Mouse (Mus musculus): ENCODE results near the gene Rhd.

Gene Rhd

GRCm38 (mm10) chr4:134911406-134911805 lies 47.1 kb downstream of the Rhd start:
- DNase-seq (ENCODE audit: low read depth, low spot score), result peak; percentile 46

DNA sequence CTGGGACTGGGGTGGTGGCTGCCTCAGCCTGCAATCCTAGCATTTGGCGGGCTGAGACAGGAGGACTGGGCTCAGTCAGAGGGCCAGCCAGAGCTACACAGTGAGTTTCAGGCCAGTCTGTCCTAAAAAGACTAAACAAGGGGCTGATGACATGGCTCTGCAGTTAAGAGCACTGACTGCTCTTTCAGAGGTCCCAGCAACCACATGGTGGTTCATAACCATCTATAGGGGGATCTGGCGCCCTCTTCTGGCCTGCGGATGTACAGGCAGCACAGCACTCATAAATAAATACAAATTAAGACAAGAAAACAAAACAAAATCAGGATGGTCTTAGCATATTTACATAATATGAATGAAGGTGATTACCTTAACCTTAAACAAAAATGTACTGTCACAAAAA lies 49.1 kb downstream of the Rhd start:
- peak; percentile 87 for DNase-seq (ENCODE audit: low read depth, low spot score)

GRCm38 (mm10) chr4:134914122-134914863 lies 50.0 kb downstream of the Rhd start:
- DNase-seq (ENCODE audit: low read depth, low spot score), result no peak

DNA sequence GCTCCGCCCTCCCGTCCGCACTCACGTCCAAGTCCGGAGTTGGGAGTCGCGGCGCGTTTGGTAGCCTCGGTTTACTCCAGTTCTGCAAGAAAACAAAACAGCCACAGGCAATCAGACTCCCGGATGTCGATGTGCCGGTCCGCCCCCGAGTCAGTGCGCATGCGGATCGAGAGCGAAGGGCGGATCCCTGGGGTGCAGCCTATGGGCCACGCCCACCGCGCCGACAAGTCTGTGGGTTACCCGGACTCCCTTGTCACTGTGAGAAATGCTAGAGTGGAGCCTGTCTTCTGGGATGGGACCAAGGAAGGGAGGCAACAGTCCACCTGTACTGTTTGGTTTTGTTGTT lies 50.5 kb downstream of the Rhd start, which contains the start of gene Tmem50a:
TSS of gene Tmem50a (minus strand) at position 161 of the 346 bp plus-strand sequence.
- DNase-seq (ENCODE audit: low read depth, low spot score), result peak; percentile 97

DNA sequence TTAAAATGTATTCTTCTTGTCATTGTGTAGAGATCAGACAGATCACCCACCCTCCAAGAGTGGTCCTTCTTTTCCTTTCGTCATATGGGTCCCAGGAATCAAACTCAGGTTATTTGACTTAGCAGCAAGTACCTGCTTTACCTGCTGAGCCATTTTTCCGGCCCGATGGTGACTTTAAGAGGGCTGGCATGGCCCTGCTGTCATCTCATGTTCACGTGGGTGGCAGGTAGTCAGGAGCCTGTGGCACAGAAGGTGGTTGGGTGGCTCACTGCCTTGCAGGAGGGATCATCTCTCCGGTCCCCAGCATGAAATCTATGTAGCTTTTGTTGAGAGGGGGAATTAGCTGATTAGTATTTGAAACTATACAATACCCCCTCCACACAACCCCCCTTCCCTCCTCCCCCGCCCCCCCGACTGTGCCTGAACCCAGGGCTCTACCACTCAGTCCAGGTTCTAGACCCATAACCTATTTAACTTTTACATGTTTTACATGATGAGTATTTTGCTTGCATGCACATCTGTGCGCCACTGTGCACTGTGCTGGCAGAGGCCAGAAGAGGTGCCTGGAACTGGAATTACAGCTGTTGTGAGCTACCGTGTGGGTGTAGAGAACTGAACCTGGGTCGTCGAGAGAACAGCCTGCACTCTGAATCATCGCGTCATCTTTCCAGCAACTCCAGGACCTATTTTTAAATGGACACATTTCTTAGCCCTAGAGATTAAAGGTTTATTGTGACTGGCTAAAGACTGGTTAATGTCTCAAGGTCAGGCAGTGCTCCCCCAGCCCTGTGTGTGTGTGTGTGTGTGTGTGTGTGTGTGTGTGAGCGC lies 51.1 kb downstream of the Rhd start:
- no peak for DNase-seq (ENCODE audit: low read depth, low spot score)

DNA sequence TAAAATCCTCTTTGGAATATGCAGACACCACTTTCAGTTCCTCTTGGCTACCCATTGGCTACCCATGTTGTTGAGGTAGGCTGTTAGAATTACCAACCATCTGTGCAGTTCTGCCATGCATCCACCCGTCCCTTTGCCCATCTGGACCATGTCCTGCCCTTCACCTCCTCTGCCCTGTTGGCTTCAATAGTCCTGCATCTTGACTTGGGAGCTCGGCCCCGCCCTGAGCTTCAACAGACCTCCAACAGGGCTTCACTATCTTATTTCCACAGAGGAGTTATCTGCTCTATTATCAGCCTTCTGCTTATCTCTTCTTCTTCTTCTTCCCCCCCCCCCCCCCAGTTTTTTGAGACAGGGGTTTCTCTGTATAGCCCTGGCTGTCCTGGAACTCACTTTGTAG lies 52.9 kb downstream of the Rhd start:
- no peak for DNase-seq (ENCODE audit: low read depth, low spot score)

DNA sequence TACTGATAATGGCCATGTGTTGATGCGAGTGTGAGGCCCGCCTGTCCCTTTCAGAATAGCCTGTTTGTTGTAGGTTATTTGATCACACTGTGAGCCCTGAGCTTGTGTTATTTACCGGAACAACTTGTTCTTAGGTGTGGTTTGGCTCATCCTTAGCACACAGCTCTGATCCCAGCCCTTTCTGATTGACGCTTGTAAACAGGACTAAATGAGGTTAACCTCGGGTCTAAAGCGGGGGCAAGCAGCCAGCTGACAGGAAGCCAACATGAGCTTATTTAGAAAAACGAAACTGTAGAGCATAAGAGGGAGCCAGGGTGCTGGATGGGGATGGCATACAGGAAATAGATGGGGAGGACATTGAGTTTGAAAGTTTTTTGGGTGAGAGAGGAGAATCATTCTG lies 54.0 kb downstream of the Rhd start:
- no peak for DNase-seq (ENCODE audit: low read depth, low spot score)

- peak; percentile 70 for DNase-seq (ENCODE audit: low read depth, low spot score)
Observed at GRCm38 (mm10) chr4:134919733-134920540, 55.6 kb downstream of the Rhd start.

DNA sequence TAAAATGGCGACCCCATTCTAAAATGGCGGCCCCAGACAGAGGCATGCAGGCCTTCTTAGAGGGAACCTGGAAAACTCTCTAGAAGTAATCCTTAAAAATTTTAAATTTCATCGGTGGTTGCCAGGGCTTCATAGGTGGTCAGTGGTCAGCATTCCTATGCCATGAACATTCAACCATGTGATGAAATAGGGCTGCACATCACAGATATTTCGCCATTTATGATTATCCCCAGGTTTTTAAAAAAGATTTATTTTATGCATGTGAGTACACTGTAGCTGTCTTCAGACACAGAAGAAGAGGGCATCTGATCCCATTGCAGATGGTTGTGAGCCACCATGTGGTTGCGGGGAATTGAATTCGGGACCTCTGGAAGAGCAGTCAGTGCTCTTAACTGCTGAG lies 56.3 kb downstream of the Rhd start:
- no peak for DNase-seq (ENCODE audit: low read depth, low spot score)

DNA sequence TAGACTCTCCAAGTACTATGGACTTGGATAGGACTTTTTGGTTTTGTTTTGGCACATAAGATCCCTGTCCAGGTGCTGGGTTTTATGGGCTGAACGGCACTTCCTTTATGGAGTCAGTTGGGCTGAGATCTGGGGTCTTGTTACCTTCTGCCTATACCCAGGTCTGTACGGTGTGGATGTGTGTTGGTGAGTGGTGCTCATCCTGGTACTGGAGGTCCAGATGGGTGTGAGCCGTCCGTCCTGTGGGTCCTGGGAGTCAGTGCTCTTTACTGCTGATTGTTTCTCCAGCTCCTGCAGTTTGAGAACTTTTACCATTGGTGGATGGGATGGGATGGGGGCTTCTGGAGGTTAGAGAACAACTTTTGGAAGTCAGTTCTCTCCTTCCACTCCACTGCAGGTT lies 57.4 kb downstream of the Rhd start:
- DNase-seq (ENCODE audit: low read depth, low spot score), result no peak

DNA sequence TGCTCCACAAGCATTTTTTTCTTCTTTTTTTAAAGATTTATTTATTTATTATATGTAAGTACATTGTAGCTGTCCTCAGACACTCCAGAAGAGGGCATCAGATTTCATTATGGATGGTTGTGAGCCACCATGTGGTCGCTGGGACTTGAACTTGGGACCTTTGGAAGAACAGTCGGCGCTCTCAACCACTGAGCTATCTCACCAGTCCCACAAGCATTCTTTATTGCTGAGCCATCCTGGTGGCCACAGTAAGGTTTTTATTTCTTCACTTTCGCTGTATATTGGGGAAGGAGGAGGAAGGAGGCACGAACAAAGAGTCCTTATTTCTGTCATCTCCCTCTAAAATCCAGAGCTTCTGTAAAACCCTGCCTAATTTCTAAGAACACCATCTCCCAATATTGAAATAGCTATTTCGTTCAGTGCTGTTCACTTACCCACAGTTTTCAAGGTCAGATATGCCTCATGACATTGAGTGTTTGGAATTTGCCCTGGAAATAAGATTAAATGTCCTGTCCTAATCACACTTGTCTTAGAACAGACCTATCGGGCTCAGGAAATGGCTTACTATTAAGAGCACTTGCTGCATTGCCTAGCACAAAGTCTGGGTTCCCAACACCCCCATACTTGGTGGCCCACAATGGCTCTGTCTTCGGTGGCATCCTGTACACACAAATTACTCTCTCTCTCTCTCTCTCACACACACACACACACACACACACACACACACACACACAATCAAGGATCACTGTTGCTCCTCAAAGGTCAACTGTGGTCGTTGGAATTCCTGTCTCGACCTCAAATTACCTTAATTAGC lies 58.0 kb downstream of the Rhd start:
- no peak for DNase-seq (ENCODE audit: low read depth, low spot score)

GRCm38 (mm10) chr4:134922925-134923244 lies 58.5 kb downstream of the Rhd start:
- peak; percentile 77 for DNase-seq (ENCODE audit: low read depth, low spot score)

DNA sequence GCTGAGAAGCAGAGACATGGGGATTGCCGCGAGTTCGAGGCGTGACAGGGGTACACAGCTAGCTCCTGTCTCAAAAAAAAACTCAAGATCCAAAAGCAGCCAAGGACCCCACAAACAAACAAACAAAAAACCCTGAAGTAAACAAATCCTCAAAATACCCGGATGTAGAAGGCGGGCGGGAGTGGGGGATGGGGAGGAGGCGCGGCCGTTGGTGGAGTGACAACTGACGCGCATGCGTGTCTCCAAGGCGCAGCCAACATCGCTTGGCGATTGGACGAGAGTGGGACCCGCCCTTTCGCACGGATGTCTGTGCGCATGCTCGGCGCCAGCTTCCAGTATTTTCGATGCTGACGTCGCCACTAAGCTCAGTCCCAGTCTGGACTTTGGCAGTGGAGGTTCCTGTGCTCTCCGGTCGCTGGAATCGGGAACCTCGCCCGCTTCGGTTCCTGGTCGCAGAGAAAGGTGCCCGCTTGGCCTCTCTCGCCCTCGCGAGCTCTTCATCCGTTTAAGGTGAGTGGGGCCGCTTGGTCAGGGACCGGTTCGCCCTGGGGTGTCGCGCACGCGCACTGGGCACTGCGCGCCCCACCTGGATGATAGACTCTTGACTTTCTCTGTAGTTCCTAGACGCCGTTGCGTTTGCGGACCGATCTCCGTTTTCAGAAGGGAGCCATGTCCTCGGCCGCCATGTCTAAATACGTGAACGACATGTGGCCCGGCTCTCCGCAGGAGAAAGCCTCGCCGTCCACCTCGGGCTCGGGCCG lies 59.1 kb downstream of the Rhd start, which contains the start of gene Rsrp1:
TSS of gene Rsrp1 (plus strand) at position 335 of the 761 bp plus-strand sequence.
- peak; percentile 99 for DNase-seq (ENCODE audit: low read depth, low spot score)

GRCm38 (mm10) chr4:134924019-134924741 lies 59.8 kb downstream of the Rhd start:
- peak; percentile 78 for DNase-seq (ENCODE audit: low read depth, low spot score)

DNA sequence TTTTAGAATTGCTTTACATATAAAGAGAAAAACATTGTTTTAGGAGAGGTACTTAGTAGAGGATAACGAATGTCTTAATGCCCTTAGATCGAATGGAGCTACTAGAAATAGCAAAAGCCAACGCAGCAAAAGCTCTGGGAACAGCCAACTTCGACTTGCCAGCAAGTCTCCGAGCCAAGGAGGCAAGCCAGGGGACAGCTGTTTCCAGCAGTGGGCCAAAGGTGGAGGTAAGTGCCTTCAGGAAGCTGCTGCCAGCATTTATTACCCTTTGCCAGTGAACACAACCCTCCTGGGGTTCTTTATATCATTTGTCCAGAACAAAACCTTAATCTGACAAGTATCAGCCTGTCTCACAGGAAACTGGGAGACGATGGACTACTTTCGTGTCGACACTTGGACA lies 60.9 kb downstream of the Rhd start:
- no peak for DNase-seq (ENCODE audit: low read depth, low spot score)

DNA sequence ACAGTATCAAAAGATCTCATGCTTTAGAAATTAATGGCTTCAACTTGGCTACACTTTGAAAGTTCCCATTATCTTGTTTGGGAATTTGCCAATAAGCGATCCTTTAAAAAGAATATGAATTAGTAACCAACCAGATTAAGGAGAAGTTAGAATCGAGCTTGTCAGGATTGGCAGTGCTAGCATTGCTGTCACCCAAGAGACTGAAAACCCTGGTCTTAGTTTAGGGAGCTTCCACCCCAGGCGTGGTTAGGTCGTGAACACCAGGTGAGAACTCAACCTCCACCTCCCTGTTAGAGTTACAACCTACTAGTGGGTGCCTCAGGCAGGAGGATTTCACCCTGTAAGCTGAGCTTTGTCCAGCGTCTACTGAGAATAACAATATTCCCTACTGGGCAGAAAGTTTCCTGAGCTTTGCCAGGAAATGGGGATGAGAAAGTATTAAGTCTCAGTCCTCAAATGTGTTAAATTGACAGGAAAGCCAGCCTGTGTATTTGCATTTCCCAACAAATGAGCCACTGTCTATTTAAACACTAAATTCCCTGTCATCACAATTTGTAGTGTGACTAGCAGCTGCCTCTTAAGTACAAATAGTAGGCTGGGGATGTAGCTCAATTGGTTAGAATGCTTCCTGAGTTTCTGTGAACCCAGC lies 63.6 kb downstream of the Rhd start:
- DNase-seq (ENCODE audit: low read depth, low spot score), result peak; percentile 31

DNA sequence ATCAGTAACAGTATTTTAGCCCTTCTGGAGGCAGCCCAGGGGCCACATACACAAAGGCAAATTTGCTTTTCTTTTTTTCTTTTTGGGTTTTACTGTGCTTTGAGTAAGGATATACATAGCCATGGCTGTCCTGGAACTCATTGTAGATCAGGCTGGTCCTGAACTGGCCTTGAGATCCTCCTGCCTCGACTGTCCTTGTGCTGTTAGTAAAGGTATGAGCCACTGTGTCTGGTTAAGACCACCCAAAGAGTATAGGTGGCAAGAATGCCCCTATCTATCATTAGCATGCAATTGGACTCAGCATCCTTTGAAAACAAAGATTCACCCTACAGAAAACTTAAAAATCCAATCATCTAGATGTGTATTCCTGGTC lies 64.1 kb downstream of the Rhd start:
- no peak for DNase-seq (ENCODE audit: low read depth, low spot score)

- DNase-seq (ENCODE audit: low read depth, low spot score), result no peak
Observed at GRCm38 (mm10) chr4:134929536-134929935, 65.2 kb downstream of the Rhd start.

DNA sequence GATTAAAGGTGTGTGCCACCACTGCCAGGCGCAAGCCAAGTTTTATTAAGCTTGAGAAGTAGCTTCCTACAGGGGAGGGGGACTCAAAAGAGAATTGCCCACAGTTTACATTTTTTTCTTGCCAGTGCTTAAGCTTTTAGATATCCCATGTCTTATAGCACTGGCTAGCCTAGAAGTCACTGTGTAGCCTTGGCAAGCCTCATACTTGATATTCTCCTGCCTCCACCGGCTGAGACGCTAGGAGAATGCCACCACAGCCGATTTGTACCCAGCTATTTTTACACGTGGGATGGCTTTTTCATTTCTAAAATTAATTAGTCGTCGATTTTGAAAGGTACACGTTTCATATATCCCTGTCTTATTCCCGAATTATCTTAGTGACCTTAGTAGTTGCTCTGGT lies 65.9 kb downstream of the Rhd start:
- no peak for DNase-seq (ENCODE audit: low read depth, low spot score)

Data from ZHBTc4 (cell line).